Mouse (Mus musculus): ENCODE measurements around the gene Eif4a2. TPM values are rescaled to one million over a fixed set of nuclear protein-coding genes. Genes with fewer than 3 reads are reported as not detected.
A peak's percentile ranks its signal among the peaks of the same experiment; 100 is the strongest.
"Not testable (repeated sequence)": the region's sequence is repeated elsewhere in the genome, so short reads cannot be mapped to it uniquely, and the experiment has no call there.

Eif4a2 gene
- total RNA-seq (2021), result 100 to 1,000 TPM; 274 to 300 TPM
- long read RNA-seq, experiment 1, transcript Eif4a2-201 (11 exons, 2,208 nt), result major isoform, 86 of 212 reads
- long read RNA-seq, experiment 1, transcript Eif4a2-223 (10 exons, 2,203 nt), result minor isoform, 6 of 212 reads
- long read RNA-seq, experiment 1, transcript Eif4a2-203 (11 exons, 1,227 nt), result minor isoform, 46 of 212 reads
- long read RNA-seq, experiment 1, transcript Eif4a2-202 (11 exons, 2,708 nt), result minor isoform, 7 of 212 reads
- long read RNA-seq, experiment 1, partial matches to known transcripts, result 17 of 212 reads
- long read RNA-seq, experiment 1, other reads (novel, unspliced or antisense), result 44 of 212 reads
- long read RNA-seq, experiment 2, transcript Eif4a2-223 (10 exons, 2,203 nt), result minor isoform, 7 of 219 reads
- long read RNA-seq, experiment 2, transcript Eif4a2-203 (11 exons, 1,227 nt), result minor isoform, 40 of 219 reads
- long read RNA-seq, experiment 2, transcript Eif4a2-201 (11 exons, 2,208 nt), result major isoform, 103 of 219 reads
- long read RNA-seq, experiment 2, partial matches to known transcripts, result 14 of 219 reads
- long read RNA-seq, experiment 2, other reads (novel, unspliced or antisense), result 45 of 219 reads

- peak; percentile 80 to 92 for DNase-seq (ENCODE audit: low spot score in 2 of 2)
Observed at GRCm38 (mm10) chr16:23107231-23107942, at the start of gene Eif4a2. Gene Eif4a2, plus strand, starts transcription at chr16:23107444.

GRCm38 (mm10) chr16:23057668-23058447, 49.4 kb upstream of the Eif4a2 start, which contains the start of gene Kng1:
Gene Kng1, plus strand, starts transcription at chr16:23057865.
- not testable (repeated sequence) for DNase-seq (ENCODE audit: low spot score in 2 of 2)

- not testable (repeated sequence) for DNase-seq (ENCODE audit: low spot score in 2 of 2)
Observed at GRCm38 (mm10) chr16:23059630-23060029, 47.6 kb upstream of the Eif4a2 start.

GRCm38 (mm10) chr16:23060781-23061325, 46.4 kb upstream of the Eif4a2 start:
- not testable (repeated sequence) for DNase-seq (ENCODE audit: low spot score in 2 of 2)

- DNase-seq (ENCODE audit: low spot score in 2 of 2), result not testable (repeated sequence)
Observed at GRCm38 (mm10) chr16:23077516-23077915, 29.7 kb upstream of the Eif4a2 start.

- not testable (repeated sequence) for DNase-seq (ENCODE audit: low spot score in 2 of 2)
Observed at GRCm38 (mm10) chr16:23087159-23087558, 20.1 kb upstream of the Eif4a2 start.

DNA sequence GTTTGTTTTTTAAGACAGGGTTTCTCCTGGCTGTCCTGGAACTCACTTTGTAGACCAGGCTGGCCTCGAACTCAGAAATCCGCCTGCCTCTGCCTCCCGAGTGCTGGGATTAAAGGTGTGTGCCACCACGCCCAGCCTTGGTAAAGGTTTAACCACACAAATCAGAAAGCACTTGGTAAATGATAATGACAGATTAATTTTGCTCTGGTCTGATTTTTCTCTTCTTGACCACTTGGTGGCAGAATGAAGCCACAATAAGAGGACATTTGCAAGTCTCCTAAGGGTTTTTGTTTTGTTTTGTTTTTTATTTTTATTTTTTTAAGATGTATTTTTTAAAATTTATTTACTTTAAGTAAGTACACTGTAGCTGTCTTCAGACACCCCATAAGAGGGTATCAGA, 19.5 kb upstream of the Eif4a2 start:
- DNase-seq (ENCODE audit: low spot score in 2 of 2), result not testable (repeated sequence)

GRCm38 (mm10) chr16:23088491-23088890, 18.8 kb upstream of the Eif4a2 start:
- DNase-seq (ENCODE audit: low spot score in 2 of 2), result not testable (repeated sequence)

- DNase-seq (ENCODE audit: low spot score in 2 of 2), result not testable (repeated sequence)
Observed at GRCm38 (mm10) chr16:23091345-23091744, 15.9 kb upstream of the Eif4a2 start.

GRCm38 (mm10) chr16:23093321-23093953, 13.8 kb upstream of the Eif4a2 start:
- DNase-seq (ENCODE audit: low spot score in 2 of 2), result no peak

DNA sequence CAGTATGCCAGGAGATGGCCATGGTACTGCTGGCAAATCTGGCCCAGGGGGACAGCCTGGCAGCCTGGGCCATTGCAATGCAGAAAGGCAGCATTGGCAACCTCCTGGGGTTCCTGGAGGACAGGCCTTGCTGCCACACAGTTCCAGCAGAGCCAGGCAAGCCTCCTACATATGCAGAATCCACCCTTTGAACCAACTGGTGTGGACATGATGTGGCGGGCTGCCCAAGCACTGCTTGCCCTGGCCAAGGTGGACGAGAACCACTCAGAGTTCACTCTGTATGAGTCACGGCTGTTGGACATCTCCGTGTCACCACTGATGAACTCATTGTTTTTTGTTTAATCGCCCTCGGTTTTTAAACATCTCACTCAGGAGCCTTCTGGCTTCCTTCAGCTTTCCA, 13.1 kb upstream of the Eif4a2 start:
- no peak for DNase-seq (ENCODE audit: low spot score in 2 of 2)

GRCm38 (mm10) chr16:23095581-23095980, 11.7 kb upstream of the Eif4a2 start:
- not testable (repeated sequence) for DNase-seq (ENCODE audit: low spot score in 2 of 2)

- not testable (repeated sequence) for DNase-seq (ENCODE audit: low spot score in 2 of 2)
Observed at GRCm38 (mm10) chr16:23096886-23097285, 10.4 kb upstream of the Eif4a2 start.

GRCm38 (mm10) chr16:23097290-23098104, 9.7 kb upstream of the Eif4a2 start:
- DNase-seq (ENCODE audit: low spot score in 2 of 2), result not testable (repeated sequence)

GRCm38 (mm10) chr16:23098105-23098452, 9.2 kb upstream of the Eif4a2 start:
- DNase-seq (ENCODE audit: low spot score in 2 of 2), result not testable (repeated sequence)

DNA sequence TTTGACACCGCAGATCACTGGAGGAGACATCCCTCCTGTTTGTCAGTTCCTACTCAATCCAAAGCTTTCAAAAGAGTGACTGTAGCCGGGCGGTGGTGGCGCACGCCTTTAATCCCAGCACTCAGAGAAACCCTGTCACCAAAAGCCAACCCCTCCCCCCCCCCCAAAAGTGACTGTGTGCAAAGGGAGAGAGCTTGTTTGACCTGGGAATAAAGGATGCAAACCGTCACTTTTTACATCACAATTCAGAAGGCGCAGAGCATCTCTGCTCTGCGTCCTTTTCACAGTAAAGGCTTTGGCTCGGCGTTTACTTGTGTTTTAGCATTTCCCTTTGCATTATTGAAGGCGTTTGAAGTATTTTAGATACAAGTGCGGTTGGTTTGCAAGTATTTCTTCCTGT, 7.6 kb upstream of the Eif4a2 start:
- no peak for DNase-seq (ENCODE audit: low spot score in 2 of 2)

DNA sequence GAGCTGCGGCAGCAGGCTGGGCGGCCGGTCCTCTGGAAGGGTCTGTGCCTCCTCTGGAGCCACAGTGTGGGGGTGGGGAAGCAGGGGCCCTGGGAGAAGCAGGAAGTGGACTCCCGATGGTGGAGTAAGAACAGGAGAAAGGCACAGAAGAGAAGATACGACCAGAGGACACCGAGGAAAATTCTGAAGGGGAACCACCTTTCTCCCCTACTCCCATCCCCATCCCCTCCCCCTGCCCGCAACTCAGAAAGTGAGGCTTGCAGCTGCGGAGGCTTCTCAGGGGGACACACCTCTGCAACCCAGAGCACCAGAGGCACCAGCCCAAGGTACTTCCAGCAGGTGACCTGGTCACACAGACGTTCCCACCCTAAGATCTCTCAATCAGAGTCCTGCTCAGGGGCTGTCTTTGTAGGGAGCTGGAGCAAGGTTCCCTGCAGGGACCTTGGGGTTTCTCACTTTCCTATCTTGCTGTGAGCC, 7.1 kb upstream of the Eif4a2 start:
- peak in 1 of 2 experiments; percentile 34 for DNase-seq (ENCODE audit: low spot score in 2 of 2)

DNA sequence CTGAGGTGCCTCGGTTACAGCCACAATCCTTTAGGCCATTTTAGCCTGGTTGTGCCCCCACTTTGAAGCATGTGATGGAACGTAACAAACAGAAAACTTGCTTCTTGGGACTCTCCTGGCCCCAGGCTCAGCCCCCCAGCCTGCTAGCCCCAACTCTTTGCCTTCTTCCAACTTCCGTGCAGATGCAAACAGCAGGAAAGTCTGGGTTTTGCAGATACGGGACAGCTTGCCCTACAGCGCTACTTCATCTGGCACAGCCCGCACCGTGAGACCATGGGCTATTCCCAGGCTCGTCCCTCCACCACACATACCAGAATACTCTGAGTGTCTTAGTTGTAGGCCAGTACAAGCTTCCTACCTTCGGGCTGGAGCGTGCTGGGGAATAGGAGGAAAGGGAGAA, 6.6 kb upstream of the Eif4a2 start:
- DNase-seq (ENCODE audit: low spot score in 2 of 2), result no peak

- DNase-seq (ENCODE audit: low spot score in 2 of 2), result no peak
Observed at GRCm38 (mm10) chr16:23102340-23103037, 4.8 kb upstream of the Eif4a2 start.
